Comparison of ENCODE assay signal across 15 mouse cellular contexts in genomic region chr14:74831050-74831449, GRCm38 (mm10).
DNase-seq lines count a peak whose midpoint lies in the region; ATAC-seq lines count a peak whose summit lies in the region.
"Had no signal": no experiment of that assay in that cellular context is flagged by ENCODE, and none has a peak within 500 bp of the region (broad histone marks: within the 10 kb centered on the region; RNA-seq: fewer than 3 reads in every experiment).

No protein-coding gene starts in this region.

- peaks cover 5% of the 10 kb centered on the region for H3K4me1 ChIP-seq in hindbrain, embryonic 15.5 days (replicated peaks)
- peaks cover 7% of the 10 kb centered on the region; the same call in 1 of the 2 replicates for H3K4me1 ChIP-seq in hindbrain, embryonic 14.5 days (replicated peaks; ENCODE audit: control insufficient read depth, insufficient read depth, low read length)
- H3K4me1 ChIP-seq in midbrain, embryonic 13.5 days (replicated peaks), result peaks cover 7% of the 10 kb centered on the region; the same call in 1 of the 2 replicates
- H3K4me1 ChIP-seq in midbrain, embryonic 14.5 days (ENCODE audit: control insufficient read depth, insufficient read depth, low read length), result 0 out of 2 replicates have a peak, but pooled peaks cover 6% of the 10 kb centered on the region

- 67% methylated on average over 5 of the region's 5 CpGs for WGBS in hindbrain, embryonic 15.5 days
- 67% methylated on average over 5 of the region's 5 CpGs for WGBS in hindbrain, embryonic 14.5 days
- 71% methylated on average over 5 of the region's 5 CpGs for WGBS in midbrain, embryonic 13.5 days
- WGBS in midbrain, embryonic 14.5 days, result 62% methylated on average over 5 of the region's 5 CpGs

- ATAC-seq in hindbrain, embryonic 15.5 days (ENCODE audit: low FRiP score, low read depth), result no peak
- no peak for ATAC-seq in hindbrain, embryonic 14.5 days (ENCODE audit: low FRiP score)
- ATAC-seq in midbrain, embryonic 13.5 days, result no peak
- ATAC-seq in midbrain, embryonic 14.5 days (ENCODE audit: low FRiP score, low TSS enrichment), result no peak

- H3K9ac ChIP-seq in hindbrain, embryonic 15.5 days, result no peak overlapping the region
- no peak overlapping the region for H3K9ac ChIP-seq in hindbrain, embryonic 14.5 days
- H3K9ac ChIP-seq in midbrain, embryonic 13.5 days (replicated peaks), result no peak overlapping the region
- H3K9ac ChIP-seq in midbrain, embryonic 14.5 days (replicated peaks; ENCODE audit: low read length), result no peak overlapping the region

- DNase-seq in heart, adult 11 months, result peak; percentile 51
- no peak for DNase-seq in heart, adult 8-10 months (ENCODE audit: low spot score)
- DNase-seq in hindbrain, embryonic 14.5 days (ENCODE audit: low spot score), result no peak
- DNase-seq in midbrain, embryonic 14.5 days, result no peak
- no peak for DNase-seq in frontal cortex, postnatal 14 days (ENCODE audit: low spot score in 2 of 2)
- no peak for DNase-seq in adrenal gland, adult (ENCODE audit: inconsistent age in 2 of 2, low spot score in 1 of 2)
- DNase-seq: adrenal gland, postnatal 10 days; cerebellum, adult 11 months; cerebellum, postnatal 14 days; gastrocnemius, postnatal 14 days; kidney, postnatal 36 days; layer of hippocampus, adult 9-11 months; lung, postnatal 10 days had no signal

- H3K27me3 ChIP-seq in hindbrain, embryonic 15.5 days, result no peaks in the 10 kb centered on the region
- no peaks in the 10 kb centered on the region for H3K27me3 ChIP-seq in hindbrain, embryonic 14.5 days (ENCODE audit: control insufficient read depth, insufficient read depth, low read length)
- H3K27me3 ChIP-seq in midbrain, embryonic 13.5 days, result no peaks in the 10 kb centered on the region
- no peaks in the 10 kb centered on the region for H3K27me3 ChIP-seq in midbrain, embryonic 14.5 days (ENCODE audit: control insufficient read depth, insufficient read depth, low read length)

- H3K27ac ChIP-seq in hindbrain, embryonic 15.5 days (replicated peaks), result peak overlapping the region; percentile 51
- H3K27ac ChIP-seq in hindbrain, embryonic 14.5 days, result no peak overlapping the region
- peak overlapping the region; percentile 51; the same call in 1 of the 2 replicates for H3K27ac ChIP-seq in midbrain, embryonic 13.5 days
- H3K27ac ChIP-seq in midbrain, embryonic 14.5 days (replicated peaks; ENCODE audit: low read depth, low read length), result no peak overlapping the region

- H3K4me2 ChIP-seq in hindbrain, embryonic 15.5 days, result no peak overlapping the region
- no peak overlapping the region for H3K4me2 ChIP-seq in hindbrain, embryonic 14.5 days (replicated peaks)
- no peak overlapping the region for H3K4me2 ChIP-seq in midbrain, embryonic 13.5 days (replicated peaks)
- no peak overlapping the region for H3K4me2 ChIP-seq in midbrain, embryonic 14.5 days (ENCODE audit: low read length)

- H3K4me3 ChIP-seq in hindbrain, embryonic 15.5 days, result no peak overlapping the region
- H3K4me3 ChIP-seq in hindbrain, embryonic 14.5 days (replicated peaks; ENCODE audit: low read length), result no peak overlapping the region
- H3K4me3 ChIP-seq in midbrain, embryonic 13.5 days (replicated peaks), result no peak overlapping the region
- no peak overlapping the region for H3K4me3 ChIP-seq in midbrain, embryonic 14.5 days (replicated peaks; ENCODE audit: low read depth, low read length)

- no peaks in the 10 kb centered on the region for H3K9me3 ChIP-seq in hindbrain, embryonic 15.5 days
- H3K9me3 ChIP-seq in hindbrain, embryonic 14.5 days (ENCODE audit: control insufficient read depth, low read length), result no peaks in the 10 kb centered on the region
- no peaks in the 10 kb centered on the region for H3K9me3 ChIP-seq in midbrain, embryonic 13.5 days
- no peaks in the 10 kb centered on the region for H3K9me3 ChIP-seq in midbrain, embryonic 14.5 days (ENCODE audit: control insufficient read depth, low read length)

- no peaks in the 10 kb centered on the region for H3K36me3 ChIP-seq in hindbrain, embryonic 15.5 days
- H3K36me3 ChIP-seq in hindbrain, embryonic 14.5 days (replicated peaks; ENCODE audit: control insufficient read depth, insufficient read depth), result no peaks in the 10 kb centered on the region
- no peaks in the 10 kb centered on the region for H3K36me3 ChIP-seq in midbrain, embryonic 13.5 days
- H3K36me3 ChIP-seq in midbrain, embryonic 14.5 days (ENCODE audit: control insufficient read depth, insufficient read depth, low read length), result no peaks in the 10 kb centered on the region

Comparison
In these comparisons a context has a peak if more than half of its experiments do, and no peak if none do; other contexts are left out.
1. H3K27ac ChIP-seq: peak in hindbrain, embryonic 15.5 days (single experiment) and midbrain, embryonic 13.5 days (single experiment); none in hindbrain, embryonic 14.5 days (single experiment) and midbrain, embryonic 14.5 days (single experiment).